Mouse (Mus musculus) CH12.LX (cell line): Measurements from ENCODE around the gene Spg11. TPM values are rescaled to one million over a fixed set of nuclear protein-coding genes. Genes with fewer than 3 reads are reported as not detected.

Experiments used
- DNase-seq: peaks from one replicate; pipeline ENCODE4 v3.0.0-alpha.2; 2013; ENCODE audit errors: extremely low read depth
- H3K27ac ChIP-seq: 2 replicates; pipeline ENCODE4 v1.5.1; 2012; ENCODE audit warnings: low read depth, mild to moderate bottlenecking, control low read depth, moderate library complexity; ENCODE audit not compliant: insufficient read depth
- H3K27me3 ChIP-seq: replicated peaks from 2 replicates; pipeline ENCODE3; 2012; ENCODE audit warnings: inconsistent platforms
- H3K36me3 ChIP-seq, 2 experiments: replicated peaks in 1 of 2; 2 replicates each; pipeline versions ENCODE3 to v1.6.1; 2012; ENCODE audit warnings: inconsistent platforms in 1 of 2, low read length in 1 of 2, mild to moderate bottlenecking in 1 of 2, mixed read lengths in 1 of 2, moderate library complexity in 1 of 2; ENCODE audit not compliant: control insufficient read depth in 1 of 2, insufficient read depth in 1 of 2
- H3K4me1 ChIP-seq, 2 experiments: 2 replicates each; pipeline ENCODE4 v1.6.1; 2012; ENCODE audit warnings: inconsistent platforms in 1 of 2, moderate library complexity in 1 of 2; ENCODE audit not compliant: insufficient read depth in 2 of 2, control insufficient read depth in 1 of 2
- H3K4me2 ChIP-seq: 2 replicates; pipeline ENCODE4 v1.6.1; 2012; ENCODE audit warnings: low read depth, mild to moderate bottlenecking, control low read depth; ENCODE audit not compliant: poor library complexity, insufficient read depth, severe bottlenecking
- H3K4me3 ChIP-seq, 3 experiments: fragments of 150-350 bp in 1 of 3; sonication (generic) in 1 of 3; replicated peaks in 1 of 3; 2 replicates each; pipeline versions ENCODE3 to v1.5.1; 2011 to 2012; ENCODE audit warnings: low read depth in 2 of 3, low read length in 2 of 3, mild to moderate bottlenecking in 2 of 3, moderate library complexity in 2 of 3, control low read depth in 1 of 3, improper control_type of control experiment in 1 of 3, inconsistent platforms in 1 of 3, mixed read lengths in 1 of 3; ENCODE audit not compliant: poor library complexity in 1 of 3
- H3K79me2 ChIP-seq: replicated peaks from 2 replicates; pipeline ENCODE4 v1.6.1; 2012; ENCODE audit warnings: mild to moderate bottlenecking, moderate library complexity; ENCODE audit not compliant: control insufficient read depth, poor library complexity, insufficient read depth, severe bottlenecking; ENCODE audit errors: extremely low read depth
- H3K9ac ChIP-seq: 2 replicates; pipeline ENCODE4 v1.6.1; 2012; ENCODE audit warnings: low read depth, mild to moderate bottlenecking, control low read depth, moderate library complexity; ENCODE audit not compliant: insufficient read depth
- H3K9me3 ChIP-seq: replicated peaks from 2 replicates; pipeline ENCODE3; 2012; ENCODE audit warnings: low read length, inconsistent platforms, mixed read lengths
- BHLHE40 ChIP-seq: IDR thresholded peaks from 2 replicates; pipeline ENCODE4 v1.6.1; 2011; ENCODE audit warnings: mild to moderate bottlenecking, low read depth, low read length, improper control_type of control experiment
- CHD1 ChIP-seq: IDR thresholded peaks from 2 replicates; pipeline ENCODE4 v1.6.1; 2012; ENCODE audit warnings: low read depth, low read length, improper control_type of control experiment, inconsistent platforms
- CHD2 ChIP-seq: IDR thresholded peaks from 2 replicates; pipeline ENCODE4 v1.6.1; 2011; ENCODE audit warnings: low read length, improper control_type of control experiment
- CTCF ChIP-seq, 2 experiments: IDR thresholded peaks in 1 of 2; conservative IDR thresholded peaks in 1 of 2; 2 replicates each; pipeline ENCODE4 v1.5.1; 2011 to 2012; ENCODE audit warnings: low read depth in 2 of 2, low read length in 2 of 2, improper control_type of control experiment in 1 of 2, inconsistent platforms in 1 of 2, mild to moderate bottlenecking in 1 of 2, moderate library complexity in 1 of 2
- ELF1 ChIP-seq: IDR thresholded peaks from 2 replicates; pipeline ENCODE4 v1.6.1; 2014; ENCODE audit warnings: low read depth, mild to moderate bottlenecking, inconsistent platforms, low read length, improper control_type of control experiment
- EP300 ChIP-seq: IDR thresholded peaks from 2 replicates; pipeline ENCODE4 v1.6.1; 2011; ENCODE audit warnings: low read length, improper control_type of control experiment
- IRF4 ChIP-seq: IDR thresholded peaks from 2 replicates; pipeline ENCODE4 v1.6.1; 2014; ENCODE audit warnings: low read depth, mild to moderate bottlenecking, inconsistent platforms, low read length, improper control_type of control experiment
- JUN ChIP-seq: IDR thresholded peaks from 2 replicates; pipeline ENCODE4 v1.6.1; 2011; ENCODE audit warnings: low read depth, mild to moderate bottlenecking, low read length, improper control_type of control experiment, moderate library complexity; ENCODE audit not compliant: insufficient read depth
- JUND ChIP-seq: conservative IDR thresholded peaks from 2 replicates; pipeline ENCODE4 v1.6.1; 2011; ENCODE audit warnings: low read depth, low read length, improper control_type of control experiment
- MAFK ChIP-seq: IDR thresholded peaks from 2 replicates; pipeline ENCODE4 v1.6.1; 2011; ENCODE audit warnings: low read length, improper control_type of control experiment; ENCODE audit not compliant: insufficient replicate concordance
- MAX ChIP-seq: IDR thresholded peaks from 2 replicates; pipeline ENCODE4 v1.6.1; 2011; ENCODE audit warnings: low read length, improper control_type of control experiment
- MAZ ChIP-seq: IDR thresholded peaks from 2 replicates; pipeline ENCODE4 v1.6.1; 2012; ENCODE audit warnings: low read depth, mild to moderate bottlenecking, inconsistent platforms, low read length, improper control_type of control experiment, moderate library complexity
- MEF2A ChIP-seq: IDR thresholded peaks from 2 replicates; pipeline ENCODE4 v1.6.1; 2014; ENCODE audit warnings: low read depth, mild to moderate bottlenecking, inconsistent platforms, low read length, improper control_type of control experiment, borderline replicate concordance
- MXI1 ChIP-seq: IDR thresholded peaks from 2 replicates; pipeline ENCODE4 v1.6.1; 2011; ENCODE audit warnings: mild to moderate bottlenecking, low read depth, low read length, improper control_type of control experiment
- MYC ChIP-seq: IDR thresholded peaks from 2 replicates; pipeline ENCODE4 v1.6.1; 2011; ENCODE audit warnings: low read depth, mild to moderate bottlenecking, improper control_type of control experiment, low read length
- NRF1 ChIP-seq: IDR thresholded peaks from 2 replicates; pipeline ENCODE4 v1.6.1; 2014; ENCODE audit warnings: low read depth, mild to moderate bottlenecking, inconsistent platforms, low read length, improper control_type of control experiment, moderate library complexity
- RAD21 ChIP-seq: IDR thresholded peaks from 2 replicates; pipeline ENCODE4 v1.6.1; 2011; ENCODE audit warnings: low read depth, mild to moderate bottlenecking, low read length, improper control_type of control experiment, moderate library complexity
- SMC3 ChIP-seq: IDR thresholded peaks from 2 replicates; pipeline ENCODE4 v1.6.1; 2011; ENCODE audit warnings: low read depth, low read length, improper control_type of control experiment
- TCF12 ChIP-seq: IDR thresholded peaks from 2 replicates; pipeline ENCODE4 v1.6.1; 2014; ENCODE audit warnings: low read depth, mild to moderate bottlenecking, inconsistent platforms, low read length, improper control_type of control experiment
- UBTF ChIP-seq: IDR thresholded peaks from 2 replicates; pipeline ENCODE4 v1.6.1; 2012; ENCODE audit warnings: low read depth, mild to moderate bottlenecking, inconsistent platforms, low read length, improper control_type of control experiment, moderate library complexity
- USF1 ChIP-seq: IDR thresholded peaks from 2 replicates; pipeline ENCODE4 v1.6.1; 2014; ENCODE audit warnings: low read depth, mild to moderate bottlenecking, inconsistent platforms, low read length, improper control_type of control experiment
- ZC3H11A ChIP-seq: IDR thresholded peaks from 2 replicates; pipeline ENCODE4 v1.6.1; 2012; ENCODE audit warnings: low read depth, mild to moderate bottlenecking, inconsistent platforms, low read length, improper control_type of control experiment
- ZKSCAN1 ChIP-seq: IDR thresholded peaks from 2 replicates; pipeline ENCODE4 v1.6.1; 2012; ENCODE audit warnings: low read depth, inconsistent platforms, low read length, improper control_type of control experiment, borderline replicate concordance
- dilution Hi-C: fragments of 300-500 bp; cut with MboI; formaldehyde crosslinking; loops from 2 replicates; pipeline ENCODE4 v1.14.3; 2020; ENCODE audit warnings: low sequenced_read_pairs; ENCODE audit not compliant: extremely low pct_unique_long_range_greater_than_20kb, extremely low pct_ligation_motif_present
- in situ Hi-C: fragments of 300-500 bp; cut with MboI; formaldehyde crosslinking; loops from 3 replicates; pipeline ENCODE4 v1.14.3; 2019; ENCODE audit warnings: low sequenced_read_pairs, low pct_ligation_motif_present, low pct_unique_long_range_greater_than_20kb, mixed read lengths
- polyA plus RNA-seq: library from polyadenylated mRNA; unstranded; fragments of >175 nt; gene quantifications from 2 replicates; pipeline ENCODE4 v1.2.1, GENCODE M21; 2012; ENCODE audit warnings: low read depth; ENCODE audit not compliant: insufficient read length
- total RNA-seq, 2 experiments: library from RNA; depleted of rRNA; stranded (reverse); fragments of 300-350 nt in 1 of 2; fragments of >200 nt in 1 of 2; gene quantifications; 2 replicates each; pipeline ENCODE4 v1.2.3; 2012 to 2014

Spg11 gene
- total and polyA plus RNA-seq, 3 experiments = 7.5 to 11.4 (median 10.7) TPM

GRCm38 (mm10) chr2:122160680-122161079 lies 42.5 kb upstream of the Spg11 start, which contains the start of gene Trim69:
Gene Trim69, plus strand, starts transcription at chr2:122160700.
- peak; percentile 87 for DNase-seq
- no peak for TF ChIP-seq CHD2
- 0 out of 2 replicates have a peak, but pooled peaks have one; percentile 13 for TF ChIP-seq MAX
- TF ChIP-seq ELF1 = no peak
- peak; percentile 67; the same call in 1 of the 2 replicates for TF ChIP-seq MXI1
- TF ChIP-seq UBTF = no peak
- TF ChIP-seq EP300 = 0 out of 2 replicates have a peak, but pooled peaks have one; percentile 14
- TF ChIP-seq BHLHE40 = no peak
- TF ChIP-seq USF1 = no peak
- peak; percentile 79 for TF ChIP-seq RAD21
- TF ChIP-seq MYC = peak; percentile 63; the same call in 1 of the 2 replicates
- no peak for TF ChIP-seq CHD1
- peak; percentile 21; the same call in 1 of the 2 replicates for TF ChIP-seq TCF12
- peak; percentile 38; the same call in 1 of the 2 replicates for TF ChIP-seq IRF4
- peak; percentile 46; the same call in 1 of the 2 replicates for TF ChIP-seq MEF2A
- no peak for TF ChIP-seq JUN
- no peak for TF ChIP-seq NRF1
- 0 out of 2 replicates have a peak, but pooled peaks have one; percentile 26 for TF ChIP-seq MAFK
- no peak for TF ChIP-seq ZKSCAN1
- TF ChIP-seq ZC3H11A = peak; percentile 58; the same call in 1 of the 2 replicates
- TF ChIP-seq CTCF (conservative IDR thresholded peaks at IDR 0.05 in 1 of 2, IDR thresholded peaks at IDR 0.05 in 1 of 2; ENCODE audit: low read depth in 2 of 2, low read length in 2 of 2) = peak; percentile 34 to 91; a peak in 3 of 4 replicates
- TF ChIP-seq SMC3 = peak; percentile 95
- peak; percentile 52; the same call in 1 of the 2 replicates for TF ChIP-seq JUND
- TF ChIP-seq MAZ = no peak
- peak within 1 kb of the TSS; percentile 96 for H3K27ac ChIP-seq
- H3K36me3 ChIP-seq = peaks cover 3 to 14% of the 10 kb centered on the region in 2 experiments
- in situ Hi-C loops = loop anchor here (5.0 kb wide), 1 partner anchor 43 kb away; the partner anchor contains the start of gene Spg11
- no peaks in the 10 kb centered on the region for H3K27me3 ChIP-seq
- dilution Hi-C loops = no loop called here
- H3K4me2 ChIP-seq = peak within 1 kb of the TSS; percentile 94
- H3K4me1 ChIP-seq = peaks cover 11 to 75% of the 10 kb centered on the region in 2 experiments
- H3K9me3 ChIP-seq = peaks cover 4% of the 10 kb centered on the region
- peak within 1 kb of the TSS in 2 of 3 experiments; percentile 8 to 45 for H3K4me3 ChIP-seq
- no peaks in the 10 kb centered on the region for H3K79me2 ChIP-seq
- peak within 1 kb of the TSS; percentile 75 for H3K9ac ChIP-seq
